Mouse (Mus musculus) colon, adult 2 months (tissue): Measurements from ENCODE around the gene Rftn1. TPM values are rescaled to one million over a fixed set of nuclear protein-coding genes. Genes with fewer than 3 reads are reported as not detected.

Source experiments
- polyA plus RNA-seq: library from polyadenylated mRNA; depleted of rRNA; stranded (reverse); fragments of >200 nt; gene quantifications from 2 replicates; pipeline ENCODE4 v1.2.3, GENCODE M21; 2012; rRNA removed

Rftn1 gene
- polyA plus RNA-seq, result 15.0 and 19.2 TPM in 2 replicates

GRCm38 (mm10) chr17:50190131-50191015 is at the start of gene Rftn1:
Rftn1 (minus strand) TSS chr17:50190674.

Other genes with a start within 250 kb of the Rftn1 start
- 0.03 TPM in 1 of 2 replicates, not detected in the other for gene Dazl, start 103.0 kb upstream of the Rftn1 start, polyA plus RNA-seq